Mouse (Mus musculus) kidney, adult 9 months (tissue): ENCODE results near the gene Plekhg2.
"Not testable (repeated sequence)": the region's sequence is repeated elsewhere in the genome, so short reads cannot be mapped to it uniquely, and the experiment has no call there.

Experiments used
- DNase-seq: peaks from one replicate; pipeline ENCODE4 v3.0.0; 2022

Plekhg2 gene

DNA sequence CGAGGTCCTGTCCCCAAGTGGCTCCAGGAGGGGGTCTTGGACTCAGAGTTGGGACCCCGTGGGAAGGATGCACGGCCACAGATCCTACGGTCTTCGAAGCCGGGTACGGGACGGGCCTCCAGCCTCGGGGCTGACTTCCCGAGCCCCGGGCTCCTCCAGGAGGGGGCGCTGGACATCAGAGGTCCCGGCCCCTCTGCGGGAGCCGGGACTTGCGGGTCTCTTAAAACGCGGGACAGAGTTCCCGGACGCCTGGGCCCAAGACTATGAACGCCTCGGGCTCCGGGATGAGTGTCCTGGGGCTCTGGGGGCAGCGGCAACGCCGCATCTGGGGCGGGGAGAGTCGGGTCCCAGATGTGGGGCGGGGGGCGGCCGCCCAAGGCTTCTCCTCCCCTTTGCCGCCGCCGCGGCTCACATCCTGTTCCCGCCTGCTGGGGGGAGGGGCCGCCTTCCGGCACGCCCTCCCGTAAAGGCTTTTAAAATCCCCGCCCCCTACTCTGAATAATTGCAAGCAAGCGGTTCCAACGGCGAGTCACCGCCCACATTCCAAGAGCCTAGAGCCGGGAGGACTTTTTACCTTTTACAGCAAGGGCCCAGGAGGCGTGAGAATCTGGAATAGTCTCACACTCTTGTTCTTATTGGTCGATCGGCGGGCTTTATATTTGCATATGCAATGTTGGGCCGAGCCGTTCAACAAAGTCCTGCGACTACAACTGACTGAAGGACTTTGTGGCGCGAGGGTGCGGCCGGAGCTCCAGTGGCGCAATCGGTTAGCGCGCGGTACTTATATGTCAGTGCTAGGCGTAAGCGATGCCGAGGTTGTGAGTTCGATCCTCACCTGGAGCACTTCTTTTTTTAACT, at the start of gene Plekhg2:
Plekhg2 (minus strand) TSS at position 349 of the 858 bp plus-strand sequence.
- peak; percentile 100 for DNase-seq

- DNase-seq, result no peak
These were observed 47.0 kb upstream of the Plekhg2 start for GRCm38 (mm10) chr7:28419416-28419815.

GRCm38 (mm10) chr7:28418096-28418670, 45.8 kb upstream of the Plekhg2 start:
- DNase-seq, result peak; percentile 73

DNA sequence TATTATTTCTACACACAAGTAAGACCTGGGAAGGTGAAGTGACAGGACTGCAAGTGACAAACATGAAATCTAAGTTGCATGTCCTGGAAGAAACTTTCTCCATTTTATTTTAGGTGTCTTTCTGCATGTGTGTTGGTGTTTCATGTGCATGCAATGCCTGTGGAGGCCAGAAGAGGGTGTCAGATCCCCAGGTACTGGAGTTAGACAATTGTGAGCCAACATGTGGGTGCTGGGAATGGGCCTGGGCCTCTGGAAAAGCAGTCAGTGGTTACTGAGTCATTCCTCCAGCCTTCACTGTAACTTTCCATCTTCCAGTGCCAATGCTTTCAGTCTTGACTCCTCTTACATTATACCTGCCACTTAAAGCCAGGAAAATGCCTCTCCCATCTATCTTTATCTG, 45.0 kb upstream of the Plekhg2 start:
- DNase-seq, result no peak

GRCm38 (mm10) chr7:28412826-28413225, 40.4 kb upstream of the Plekhg2 start:
- no peak for DNase-seq

DNA sequence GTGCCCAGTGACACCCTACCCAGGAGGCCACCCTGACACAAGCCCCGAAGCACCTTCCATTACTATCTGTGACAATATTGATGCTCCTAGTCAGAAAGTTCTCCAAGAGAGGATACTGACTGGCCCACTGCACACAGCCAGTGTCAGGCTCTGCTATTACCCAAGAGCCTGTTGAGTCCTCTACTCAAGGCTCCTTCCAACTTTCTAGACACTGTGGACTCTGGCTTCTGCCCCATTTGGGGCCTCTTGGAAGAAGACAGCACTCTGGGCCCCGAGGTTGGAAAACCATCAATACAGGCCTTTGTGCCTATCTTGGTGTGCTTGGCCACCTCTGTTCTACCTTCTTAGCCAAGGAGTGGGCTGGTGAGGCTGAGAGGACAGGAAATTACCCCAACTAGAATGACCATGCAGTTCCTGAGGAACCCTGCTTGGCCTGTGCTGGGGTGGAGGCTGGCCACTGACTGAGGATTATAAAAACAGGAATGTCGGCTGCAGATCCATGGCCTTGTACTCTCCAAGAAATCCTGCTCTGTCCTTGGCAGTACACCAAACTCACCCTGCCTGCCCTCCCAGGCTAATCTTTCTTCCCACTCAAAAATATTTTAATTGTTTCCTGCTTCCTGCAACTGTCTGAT, 38.6 kb upstream of the Plekhg2 start:
- DNase-seq, result peak; percentile 74

DNA sequence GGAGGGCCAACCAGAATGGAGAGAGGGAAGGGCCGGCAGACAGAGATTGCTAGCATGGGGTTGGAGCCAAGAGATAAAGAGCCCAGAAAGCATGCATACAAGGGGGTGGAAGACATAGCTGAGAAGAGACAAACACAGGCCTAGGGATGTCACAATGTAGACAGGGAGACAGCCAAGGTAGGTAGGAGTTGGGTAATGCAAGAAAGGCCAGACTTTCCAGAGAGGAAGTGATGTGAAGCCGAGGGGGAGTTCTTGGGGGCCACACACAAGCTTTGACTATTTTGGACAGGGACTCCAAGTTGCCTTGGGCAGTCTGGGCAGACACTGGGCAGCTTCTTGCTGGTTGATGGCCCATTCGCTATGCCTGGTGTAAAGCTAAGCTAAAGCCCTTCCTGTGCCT, 29.5 kb upstream of the Plekhg2 start:
- DNase-seq, result no peak

GRCm38 (mm10) chr7:28401030-28401429, 28.6 kb upstream of the Plekhg2 start:
- DNase-seq, result no peak

GRCm38 (mm10) chr7:28398696-28399340, 26.4 kb upstream of the Plekhg2 start:
- DNase-seq, result no peak

DNA sequence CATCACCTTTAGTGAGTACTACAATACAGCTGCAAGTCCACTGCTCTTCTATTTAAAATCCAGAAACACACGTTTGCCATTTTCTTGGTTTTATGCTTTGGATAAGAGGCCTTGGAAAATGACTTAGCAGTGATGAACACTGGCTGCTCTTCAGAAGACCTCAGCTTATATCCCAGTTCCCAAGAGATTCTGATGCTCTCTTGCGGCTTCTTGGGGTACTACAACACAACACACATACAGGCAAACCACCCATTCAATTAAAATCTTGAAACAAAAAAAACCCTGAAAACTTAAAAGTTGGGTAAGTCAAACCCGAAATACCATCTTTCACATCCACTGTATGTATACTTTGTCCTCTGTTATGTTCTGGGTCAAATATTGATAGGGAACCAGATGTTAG, 25.6 kb upstream of the Plekhg2 start:
- DNase-seq, result no peak

- no peak for DNase-seq
These were observed 23.0 kb upstream of the Plekhg2 start for GRCm38 (mm10) chr7:28395425-28395824.

DNA sequence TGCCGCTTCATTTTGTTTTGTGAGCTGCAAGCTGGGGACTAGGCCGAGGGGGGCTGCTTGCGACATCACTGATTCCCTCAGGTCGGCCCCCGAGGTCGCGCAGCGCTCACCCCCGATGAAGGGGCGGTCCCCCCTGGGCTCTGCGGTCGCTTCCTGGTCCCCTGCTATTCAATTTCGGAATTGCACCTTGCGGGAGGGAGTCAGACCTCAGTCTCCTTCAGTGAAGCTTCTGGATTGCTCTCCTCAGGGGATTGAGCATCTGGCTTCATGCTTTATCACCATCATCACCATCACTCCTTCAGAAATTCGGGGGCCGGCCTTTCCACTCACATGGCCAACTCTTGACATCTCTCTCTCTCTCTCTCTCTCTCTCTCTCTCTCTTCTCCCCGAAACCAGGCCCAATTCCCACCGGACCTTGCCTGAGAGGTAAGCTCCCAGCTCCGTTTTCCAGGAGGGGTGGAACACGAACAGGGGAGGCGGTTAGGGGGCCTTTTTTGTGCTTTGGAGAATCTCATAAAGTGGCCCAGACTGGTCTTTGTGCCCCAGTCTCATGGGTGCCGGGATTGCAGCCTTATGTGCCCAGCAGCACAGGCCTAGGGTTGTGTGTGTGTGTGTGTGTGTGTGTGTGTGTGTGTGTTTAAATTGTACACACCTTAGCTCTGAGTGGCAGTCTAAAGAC, 21.0 kb upstream of the Plekhg2 start:
- no peak for DNase-seq

GRCm38 (mm10) chr7:28392429-28393271, 20.3 kb upstream of the Plekhg2 start, which contains the start of the genes Med29 and Paf1:
Gene Med29 (minus strand): TSS chr7:28392708.
Gene Paf1 (plus strand): TSS chr7:28392951.
- peak; percentile 99 for DNase-seq

DNA sequence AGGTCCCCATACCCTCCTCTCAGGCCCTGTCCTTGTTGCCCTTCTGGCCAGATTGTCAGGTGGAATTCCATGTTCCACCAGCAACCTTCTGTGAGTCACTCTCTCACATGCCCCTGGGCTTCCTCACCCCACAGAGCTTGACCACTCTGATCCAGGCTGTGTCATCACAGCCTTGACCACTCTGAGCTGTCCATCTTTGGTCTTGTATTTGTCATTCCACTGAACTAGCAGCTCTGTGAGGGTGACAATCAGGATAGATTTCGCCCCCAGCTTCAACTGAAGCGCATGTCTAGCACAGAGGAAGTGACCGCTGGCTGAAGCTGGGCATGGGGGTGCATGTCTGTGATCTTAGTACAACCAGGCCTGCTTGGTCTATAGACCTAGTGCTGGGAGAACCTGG, 17.9 kb upstream of the Plekhg2 start:
- no peak for DNase-seq

- not testable (repeated sequence) for DNase-seq
These were observed 15.0 kb upstream of the Plekhg2 start for GRCm38 (mm10) chr7:28387384-28387783.

DNA sequence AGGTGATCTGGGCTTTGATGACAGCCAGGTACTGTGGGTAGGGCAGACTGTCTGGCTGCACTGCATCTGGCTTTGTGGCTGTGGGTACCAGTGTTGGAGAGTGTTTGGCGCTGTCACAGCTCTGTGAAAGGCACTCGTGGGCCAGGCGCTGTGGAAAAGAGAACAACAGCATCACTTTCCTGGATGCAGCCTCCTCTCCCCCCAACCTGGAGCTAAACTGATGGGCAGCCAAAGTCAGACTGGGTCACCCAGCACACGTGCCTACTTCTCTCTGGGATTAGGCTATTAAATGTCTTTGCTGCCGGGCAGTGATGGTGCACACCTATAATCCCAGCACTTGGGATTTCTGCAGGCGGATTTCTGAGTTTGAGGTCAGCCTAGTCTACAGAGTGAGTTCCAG, 14.5 kb upstream of the Plekhg2 start:
- DNase-seq, result not testable (repeated sequence)

GRCm38 (mm10) chr7:28386462-28386861, 14.1 kb upstream of the Plekhg2 start:
- DNase-seq, result peak; percentile 89

- DNase-seq, result peak; percentile 36
These were observed 13.6 kb upstream of the Plekhg2 start for GRCm38 (mm10) chr7:28386007-28386406.

- no peak for DNase-seq
These were observed 12.8 kb upstream of the Plekhg2 start for GRCm38 (mm10) chr7:28385196-28385595.

DNA sequence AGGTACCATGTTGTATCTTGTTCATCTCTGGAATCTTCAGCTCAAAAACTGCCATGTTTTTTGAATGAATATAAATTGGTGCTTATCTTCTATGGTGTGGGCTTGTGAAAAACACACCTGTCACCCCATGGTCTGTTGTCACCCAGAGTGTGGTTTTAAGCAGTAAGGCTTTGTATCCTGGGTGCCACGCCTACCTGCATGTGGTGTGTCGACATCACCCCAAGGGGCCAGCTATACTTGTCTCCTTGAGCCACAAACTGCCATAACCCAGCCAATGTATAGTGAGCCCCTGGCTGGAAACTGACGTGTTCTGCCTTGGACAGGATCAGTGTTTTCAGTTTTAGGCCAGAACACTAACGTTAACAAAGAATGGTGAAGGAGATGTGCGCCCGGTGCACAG, 11.8 kb upstream of the Plekhg2 start:
- DNase-seq, result no peak

DNA sequence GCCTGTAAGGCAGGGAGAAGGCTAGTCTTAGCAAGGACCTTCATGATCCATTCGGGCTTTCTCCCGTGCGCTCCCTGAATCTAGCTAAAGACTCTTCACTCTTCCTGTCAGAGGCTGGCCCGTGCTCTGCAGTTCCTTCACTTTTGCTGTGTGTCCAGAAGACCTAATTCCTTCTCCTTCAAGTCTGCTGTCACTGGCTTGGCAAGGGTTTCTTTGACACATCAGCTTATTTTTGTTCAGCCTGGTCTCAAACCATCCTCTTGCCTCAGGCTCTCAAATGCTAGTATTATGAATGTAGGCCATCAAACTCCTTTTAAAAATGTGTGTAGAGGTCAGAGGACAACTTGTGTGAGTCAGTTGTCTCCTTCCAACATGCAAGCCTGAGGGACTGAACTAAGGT, 11.2 kb upstream of the Plekhg2 start:
- no peak for DNase-seq

DNA sequence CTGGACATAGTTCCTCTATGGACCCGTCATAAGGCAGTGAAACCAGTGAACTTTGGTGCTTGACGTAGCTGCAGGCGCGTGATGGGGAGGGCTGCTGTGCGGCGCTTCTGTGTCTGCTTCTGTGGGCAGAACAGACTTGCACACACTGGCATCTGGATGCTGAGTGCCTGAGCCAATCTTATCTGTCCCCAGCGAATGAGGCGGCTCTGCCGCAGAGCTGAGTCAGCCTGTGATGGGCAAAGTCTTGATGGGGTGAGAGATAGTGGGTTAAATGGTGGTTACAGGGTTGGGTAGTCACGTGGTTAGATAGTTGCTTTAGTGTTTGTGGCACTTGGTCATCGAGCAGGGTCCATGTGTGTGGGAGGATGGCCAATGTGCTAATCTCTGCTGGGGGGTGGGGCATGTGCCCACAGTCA, 10.6 kb upstream of the Plekhg2 start:
- DNase-seq, result peak; percentile 83
